9 mouse cellular contexts compared by ENCODE assay signal in genomic region chr10:80384709-80385108, GRCm38 (mm10). TPM values are rescaled to one million over a fixed set of nuclear protein-coding genes. Genes with fewer than 3 reads are reported as not detected.
DNase-seq lines count a peak whose midpoint lies in the region; ATAC-seq and TF ChIP-seq lines count a peak whose summit lies in the region.
"Had no signal": no experiment of that assay in that cellular context is flagged by ENCODE, and none has a peak within 500 bp of the region (broad histone marks: within the 10 kb centered on the region; RNA-seq: fewer than 3 reads in every experiment).

No protein-coding gene starts in this region.

- TF ChIP-seq CTCF in embryonic fibroblast, embryonic 13.5 days (IDR thresholded peaks at IDR 0.05; ENCODE audit: borderline replicate concordance, insufficient read depth, low read length): no peak

- no peak overlapping the region for H3K27ac ChIP-seq in kidney, embryonic 16.5 days (ENCODE audit: low read length)
- no peak overlapping the region for H3K27ac ChIP-seq in embryonic fibroblast, embryonic 13.5 days (ENCODE audit: insufficient read depth, low read length)
- H3K27ac ChIP-seq in limb, embryonic 10.5 days: peak overlapping the region; percentile 93

- H3K36me3 ChIP-seq in kidney, embryonic 16.5 days (ENCODE audit: insufficient read depth, low read length): peaks cover 42% of the 10 kb centered on the region
- H3K36me3 ChIP-seq in limb, embryonic 10.5 days: peaks cover 61% of the 10 kb centered on the region
- peaks cover 4% of the 10 kb centered on the region for H3K36me3 ChIP-seq in myocyte (ENCODE audit: control insufficient read depth, insufficient read depth)

- ATAC-seq in kidney, embryonic 16.5 days (ENCODE audit: low FRiP score, low TSS enrichment): no peak
- no peak for ATAC-seq in CD4-positive, CD25-positive, alpha-beta regulatory T cell, adult 4 months

- H3K9me3 ChIP-seq in kidney, embryonic 16.5 days (ENCODE audit: low read length): no peaks in the 10 kb centered on the region
- no peaks in the 10 kb centered on the region for H3K9me3 ChIP-seq in limb, embryonic 10.5 days (replicated peaks)

- H3K79me2 ChIP-seq in myocyte (ENCODE audit: control insufficient read depth, insufficient read depth): peaks cover 51% of the 10 kb centered on the region

- peak overlapping the region; percentile 99 for H3K9ac ChIP-seq in kidney, embryonic 16.5 days (replicated peaks; ENCODE audit: low read length)

- DNase-seq in kidney, postnatal 10 days: no peak
- no peak for DNase-seq in limb, embryonic 10.5 days (ENCODE audit: low spot score)
- DNase-seq in adrenal gland, postnatal 4 days (ENCODE audit: low spot score in 2 of 2): no peak
- DNase-seq in kidney, adult 9 months: no peak
- DNase-seq: layer of hippocampus, adult 9-11 months had no signal

- H3K4me1 ChIP-seq in kidney, embryonic 16.5 days (ENCODE audit: insufficient read depth, low read length): peaks cover 40% of the 10 kb centered on the region
- peaks cover 4% of the 10 kb centered on the region; the same call in 1 of the 2 replicates for H3K4me1 ChIP-seq in embryonic fibroblast, embryonic 13.5 days (ENCODE audit: control insufficient read depth, insufficient read depth, low read length)
- peaks cover 49% of the 10 kb centered on the region for H3K4me1 ChIP-seq in limb, embryonic 10.5 days

- WGBS in kidney, embryonic 16.5 days: 76% methylated on average over 7 of the region's 7 CpGs
- WGBS in limb, embryonic 10.5 days: 86% methylated on average over 7 of the region's 7 CpGs

- peak overlapping the region; percentile 90 for H3K4me2 ChIP-seq in kidney, embryonic 16.5 days (replicated peaks; ENCODE audit: low read depth, low read length)
- H3K4me2 ChIP-seq in myocyte (ENCODE audit: low read depth): peak overlapping the region; percentile 94

- H3ac ChIP-seq in myocyte (ENCODE audit: control insufficient read depth, insufficient read length): no peak overlapping the region

- TF ChIP-seq POLR2A in embryonic fibroblast, embryonic 13.5 days (IDR thresholded peaks at IDR 0.05; ENCODE audit: low read depth, low read length): no peak
- TF ChIP-seq POLR2A in myocyte (IDR thresholded peaks at IDR 0.05; ENCODE audit: insufficient read length, low read depth): no peak

- H3K4me3 ChIP-seq in kidney, embryonic 16.5 days (ENCODE audit: low read length): peak overlapping the region; percentile 79
- H3K4me3 ChIP-seq in embryonic fibroblast, embryonic 13.5 days (ENCODE audit: insufficient read depth, low read length): peak overlapping the region; percentile 91
- H3K4me3 ChIP-seq in limb, embryonic 10.5 days: peak overlapping the region; percentile 94
- peak overlapping the region; percentile 100 for H3K4me3 ChIP-seq in myocyte

- no peaks in the 10 kb centered on the region for H3K27me3 ChIP-seq in kidney, embryonic 16.5 days (ENCODE audit: insufficient read depth, low read length)
- no peaks in the 10 kb centered on the region for H3K27me3 ChIP-seq in limb, embryonic 10.5 days (ENCODE audit: low read depth, poor library complexity, severe bottlenecking)
- H3K27me3 ChIP-seq in myocyte (ENCODE audit: control insufficient read depth, insufficient read depth, insufficient read length): no peaks in the 10 kb centered on the region

TF ChIP-seq in myocyte, 11 proteins besides CTCF, POLR2A, EP300 and RAD21:
- no peak for TF ChIP-seq MYOG (IDR thresholded peaks at IDR 0.05; ENCODE audit: control insufficient read depth in 1 of 3, insufficient read depth in 1 of 3, insufficient read length in 2 of 3, low read depth in 2 of 3)

RNA-seq across cellular contexts. Expression of gene Mex3d, which starts 2.8 kb away (rescaled TPM):
- polyA plus RNA-seq in kidney, embryonic 16.5 days (2015; fragmentation: Nextera tagmentation; extraction: Ambion mirVana): 3.8 and 5.1 TPM in 2 replicates
- polyA plus RNA-seq in embryonic fibroblast, embryonic 13.5 days (2011; ENCODE audit: insufficient read length, low read depth, missing spikeins): 39.1 and 40.4 TPM in 2 replicates
- polyA plus RNA-seq in limb, embryonic 10.5 days (2016; fragmentation: Nextera tagmentation; extraction: Ambion mirVana): 7.2 and 7.5 TPM in 2 replicates
- 29.6 TPM for polyA plus RNA-seq in myocyte (2012; fragmentation: generic; extraction: Trizol)
- 1 to 10 TPM in 1 of 2 experiments, not detected in 1; 1.3 TPM for polyA plus RNA-seq in CD4-positive, CD25-positive, alpha-beta regulatory T cell, adult 4 months (2017; shearing (Covaris generic))
- 10 to 100 TPM; 25.4 to 26.7 TPM for total RNA-seq in adrenal gland, postnatal 4 days (2021)

RNA-seq across cellular contexts. Expression of gene Mbd3, which starts 14.6 kb away (rescaled TPM):
- 266 and 277 TPM in 2 replicates for polyA plus RNA-seq in kidney, embryonic 16.5 days (2015; fragmentation: Nextera tagmentation; extraction: Ambion mirVana)
- polyA plus RNA-seq in embryonic fibroblast, embryonic 13.5 days (2011; ENCODE audit: insufficient read length, low read depth, missing spikeins): 83.3 and 99.1 TPM in 2 replicates
- 453 and 469 TPM in 2 replicates for polyA plus RNA-seq in limb, embryonic 10.5 days (2016; fragmentation: Nextera tagmentation; extraction: Ambion mirVana)
- 190 TPM for polyA plus RNA-seq in myocyte (2012; fragmentation: generic; extraction: Trizol)
- polyA plus RNA-seq in CD4-positive, CD25-positive, alpha-beta regulatory T cell, adult 4 months (2017; shearing (Covaris generic)): 10 to 100 TPM; 26.7 to 27.2 TPM
- total RNA-seq in adrenal gland, postnatal 4 days (2021): 100 to 1,000 TPM; 142 to 147 TPM

RNA-seq across cellular contexts. Expression of gene Uqcr11, which starts 21.9 kb away (rescaled TPM):
- polyA plus RNA-seq in kidney, embryonic 16.5 days (2015; fragmentation: Nextera tagmentation; extraction: Ambion mirVana): 840 and 906 TPM in 2 replicates
- 182 and 231 TPM in 2 replicates for polyA plus RNA-seq in embryonic fibroblast, embryonic 13.5 days (2011; ENCODE audit: insufficient read length, low read depth, missing spikeins)
- 651 and 677 TPM in 2 replicates for polyA plus RNA-seq in limb, embryonic 10.5 days (2016; fragmentation: Nextera tagmentation; extraction: Ambion mirVana)
- polyA plus RNA-seq in myocyte (2012; fragmentation: generic; extraction: Trizol): 1,247 TPM
- polyA plus RNA-seq in CD4-positive, CD25-positive, alpha-beta regulatory T cell, adult 4 months (2017; shearing (Covaris generic)): 100 to 1,000 TPM; 268 to 337 TPM
- total RNA-seq in adrenal gland, postnatal 4 days (2021): 100 to 1,000 TPM; 535 to 613 TPM

RNA-seq across cellular contexts. Expression of gene Plk5, which starts 28.4 kb away (rescaled TPM):
- 0.97 and 1.2 TPM in 2 replicates for polyA plus RNA-seq in kidney, embryonic 16.5 days (2015; fragmentation: Nextera tagmentation; extraction: Ambion mirVana)
- not detected in 2 replicates for polyA plus RNA-seq in embryonic fibroblast, embryonic 13.5 days (2011; ENCODE audit: insufficient read length, low read depth, missing spikeins)
- polyA plus RNA-seq in limb, embryonic 10.5 days (2016; fragmentation: Nextera tagmentation; extraction: Ambion mirVana): 0.31 and 0.48 TPM in 2 replicates
- 0.05 TPM for polyA plus RNA-seq in myocyte (2012; fragmentation: generic; extraction: Trizol)
- not detected for polyA plus RNA-seq in CD4-positive, CD25-positive, alpha-beta regulatory T cell, adult 4 months (2017; shearing (Covaris generic))
- total RNA-seq in adrenal gland, postnatal 4 days (2021): under 1 TPM in 1 of 2 experiments, not detected in 1; 0.36 TPM

RNA-seq across cellular contexts. Expression of gene Adamtsl5, which starts 36.5 kb away (rescaled TPM):
- 4.8 and 5.4 TPM in 2 replicates for polyA plus RNA-seq in kidney, embryonic 16.5 days (2015; fragmentation: Nextera tagmentation; extraction: Ambion mirVana)
- polyA plus RNA-seq in embryonic fibroblast, embryonic 13.5 days (2011; ENCODE audit: insufficient read length, low read depth, missing spikeins): 22.9 and 30.1 TPM in 2 replicates
- 0.39 and 0.48 TPM in 2 replicates for polyA plus RNA-seq in limb, embryonic 10.5 days (2016; fragmentation: Nextera tagmentation; extraction: Ambion mirVana)
- polyA plus RNA-seq in myocyte (2012; fragmentation: generic; extraction: Trizol): 57.8 TPM
- polyA plus RNA-seq in CD4-positive, CD25-positive, alpha-beta regulatory T cell, adult 4 months (2017; shearing (Covaris generic)): not detected
- 10 to 100 TPM; 12.8 to 13.2 TPM for total RNA-seq in adrenal gland, postnatal 4 days (2021)
